Mouse (Mus musculus) embryonic fibroblast, embryonic 13.5 days (primary cell): ENCODE data around the gene Myo1c.

Source experiments
- CTCF ChIP-seq: IDR thresholded peaks from 2 replicates; pipeline ENCODE4 v1.5.1; 2011; ENCODE audit warnings: mild to moderate bottlenecking, control low read depth, low read length, moderate library complexity, borderline replicate concordance; ENCODE audit not compliant: insufficient read depth
- POLR2A ChIP-seq: IDR thresholded peaks from 2 replicates; pipeline ENCODE4 v1.6.1; 2011; ENCODE audit warnings: low read depth, mild to moderate bottlenecking, control low read depth, low read length, moderate library complexity

DNA sequence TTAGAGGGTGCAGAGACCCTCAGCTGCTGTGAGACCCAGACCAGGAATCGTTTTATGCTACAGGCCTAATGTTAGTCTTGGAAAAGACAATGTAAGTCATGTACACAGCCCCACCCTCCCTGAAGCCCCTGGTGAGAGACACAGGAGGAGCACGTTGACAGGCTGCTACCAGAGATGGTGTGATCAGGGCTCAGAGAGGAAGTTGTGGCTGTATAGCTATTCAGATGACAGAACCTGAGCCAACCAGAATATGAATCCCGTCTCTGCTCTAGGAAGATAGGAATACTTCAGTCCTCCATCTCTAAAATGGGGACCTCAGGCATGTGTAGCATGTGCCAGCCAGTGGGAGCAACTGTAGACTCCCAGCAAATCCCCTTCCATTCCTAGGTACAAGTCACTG is 18.3 kb downstream of the Myo1c start:
- TF ChIP-seq CTCF (no peak), POLR2A (no peak)
